Mouse (Mus musculus) bone marrow macrophage, adult 2 months (primary cell): ENCODE data around the gene Btnl9.

Source experiments
- CTCF ChIP-seq: IDR thresholded peaks from 2 replicates; pipeline ENCODE4 v1.5.1; 2012; ENCODE audit warnings: low read depth, mild to moderate bottlenecking, low read length, moderate library complexity
- POLR2A ChIP-seq: IDR thresholded peaks from 2 replicates; pipeline ENCODE4 v1.6.1; 2012; ENCODE audit warnings: mild to moderate bottlenecking, low read depth, low read length, borderline replicate concordance

DNA sequence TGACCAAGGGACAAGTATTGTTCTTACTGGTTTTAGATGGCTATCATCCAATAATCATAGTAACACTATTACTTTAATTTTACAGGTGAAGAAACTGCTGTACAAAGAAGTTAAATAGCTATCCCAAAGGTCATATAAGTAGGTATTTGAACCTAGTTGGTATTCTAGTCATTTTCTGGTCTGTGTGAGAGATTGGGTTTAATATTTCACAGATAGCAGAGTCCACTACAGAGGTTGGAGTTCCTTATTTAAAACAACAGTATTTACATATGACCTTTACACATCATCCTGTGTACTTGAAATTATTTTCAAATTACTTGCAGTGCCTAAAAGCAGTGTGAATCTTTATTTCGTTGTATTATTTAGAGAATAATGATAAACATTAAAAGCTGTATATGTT is 26.5 kb upstream of the Btnl9 start:
- TF ChIP-seq CTCF (no peak), POLR2A (no peak)
